Mouse (Mus musculus) ES-Bruce4 (cell line): ENCODE data around the gene Sh3bp5.

Experiments used
- CTCF ChIP-seq: IDR thresholded peaks from one replicate; pipeline ENCODE4 v1.8.1; 2011; ENCODE audit warnings: low read depth, low read length
- EP300 ChIP-seq: IDR thresholded peaks from 2 replicates; pipeline ENCODE4 v1.6.1; 2011; ENCODE audit warnings: low read depth, low read length; ENCODE audit not compliant: insufficient read depth
- POLR2A ChIP-seq: IDR thresholded peaks from one replicate; pipeline ENCODE4 v1.8.1; 2011; ENCODE audit warnings: low read length; ENCODE audit not compliant: insufficient read depth

- TF ChIP-seq POLR2A: no peak
- TF ChIP-seq CTCF: no peak
- no peak for TF ChIP-seq EP300
These were observed 29.6 kb downstream of the Sh3bp5 start for GRCm38 (mm10) chr14:31406154-31406810.
